Mouse (Mus musculus) liver, embryonic 14.5 days (tissue): ENCODE measurements at regions not wholly inside any gene's neighbourhood (a gene's known extent, or its start where the extent isn't known, plus 50 kb on each side); places are given as distances from the start of the nearest gene placed in this dataset.

Experiments
- ATAC-seq: fragments of 200-750 bp; cut with Nextera tagmentation; 2 replicates; pipeline ENCODE4 v1.8.0; 2017; ENCODE audit warnings: moderate number of reproducible peaks, mild to moderate bottlenecking, moderate library complexity; ENCODE audit not compliant: insufficient read depth
- DNase-seq, 3 experiments: peaks; one replicate each; pipeline ENCODE4 v3.0.0-alpha.2; 2012 to 2013; ENCODE audit warnings: low read depth in 3 of 3, low spot score in 3 of 3
- H3K27ac ChIP-seq: fragments of 300-500 bp; sonication (generic); 2 replicates; pipeline ENCODE4 v1.5.1; 2014; ENCODE audit warnings: moderate library complexity, mild to moderate bottlenecking, control low read depth, inconsistent platforms
- H3K27me3 ChIP-seq: fragments of 300-500 bp; sonication (generic); 2 replicates; pipeline ENCODE4 v1.6.1; 2014; ENCODE audit warnings: mild to moderate bottlenecking, low read length, moderate library complexity; ENCODE audit not compliant: control insufficient read depth, insufficient read depth
- H3K36me3 ChIP-seq: fragments of 300-500 bp; sonication (generic); replicated peaks from 2 replicates; pipeline ENCODE4 v1.6.1; 2014; ENCODE audit warnings: low read depth; ENCODE audit not compliant: control insufficient read depth, insufficient read depth
- H3K4me1 ChIP-seq, 2 experiments: fragments of 200-500 bp in 1 of 2; fragments of 300-500 bp in 1 of 2; sonication (generic) in 1 of 2; replicated peaks; 2 replicates each; pipeline ENCODE4 v1.6.1; 2012 to 2014; ENCODE audit warnings: antibody characterized with exemption in 1 of 2, inconsistent platforms in 1 of 2, low read length in 1 of 2; ENCODE audit not compliant: control insufficient read depth in 2 of 2, insufficient read depth in 2 of 2
- H3K4me2 ChIP-seq: fragments of 300-500 bp; sonication (generic); 2 replicates; pipeline ENCODE4 v1.6.1; 2014; ENCODE audit warnings: low read depth, mild to moderate bottlenecking, control low read depth, moderate library complexity
- H3K4me3 ChIP-seq, 2 experiments: fragments of 200-500 bp in 1 of 2; fragments of 300-500 bp in 1 of 2; sonication (generic) in 1 of 2; 2 replicates each; pipeline ENCODE4 v1.5.1; 2012 to 2014; ENCODE audit warnings: low read depth in 2 of 2, low read length in 2 of 2, mild to moderate bottlenecking in 2 of 2, control low read depth in 1 of 2, inconsistent platforms in 1 of 2, moderate library complexity in 1 of 2; ENCODE audit not compliant: insufficient read depth in 1 of 2
- H3K9ac ChIP-seq: fragments of 300-500 bp; sonication (generic); replicated peaks from 2 replicates; pipeline ENCODE4 v1.6.1; 2014; ENCODE audit warnings: mild to moderate bottlenecking, control low read depth, moderate library complexity
- H3K9me3 ChIP-seq: fragments of 300-500 bp; sonication (generic); 2 replicates; pipeline ENCODE4 v1.6.1; 2016; ENCODE audit warnings: low read length, mixed read lengths; ENCODE audit not compliant: control insufficient read depth
- CTCF ChIP-seq: IDR thresholded peaks from 2 replicates; pipeline ENCODE4 v1.5.1; 2016; ENCODE audit warnings: antibody characterized with exemption, low read depth, control low read depth
- EP300 ChIP-seq: IDR thresholded peaks from 2 replicates; pipeline ENCODE4 v1.6.1; 2016; ENCODE audit warnings: antibody characterized with exemption, low read depth
- WGBS: fragments of 180-500 bp; shearing (Covaris S2); extraction: QIAGEN DNeasy Blood & Tissue Kit; methylation state at CpG from one replicate; pipeline ENCODE4 v1.1.7; 2014; ENCODE audit not compliant: insufficient replicate concordance; 5-methylcytosine and 5-hydroxymethylcytosine counted together

DNA sequence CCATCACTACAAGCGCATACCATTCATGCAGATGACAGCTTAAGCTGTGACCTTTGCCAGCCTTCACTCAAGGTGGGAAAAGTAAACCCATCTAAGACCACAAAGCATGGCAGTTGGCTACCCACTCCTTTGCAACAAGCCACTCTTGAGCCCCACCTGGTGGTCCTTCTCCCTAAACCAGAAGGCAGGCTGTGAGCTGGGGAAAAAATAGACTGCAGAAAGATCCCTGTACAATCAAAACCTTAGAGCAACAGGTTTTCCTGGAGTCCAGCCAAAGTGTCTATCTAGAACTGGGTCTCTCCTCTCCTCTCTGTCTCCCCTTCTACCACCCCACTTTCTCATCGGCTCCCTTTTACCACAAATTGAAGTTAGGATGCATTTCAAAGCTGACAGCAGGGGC lies 407.2 kb downstream of the Pdcd6ip start:
- DNase-seq (no peak), ATAC-seq (no peak)
- no peak for TF ChIP-seq EP300
- no peak for TF ChIP-seq CTCF
- Histone ChIP-seq H3K4me1 (no peaks in the 10 kb centered on the region), H3K4me2 (no peak overlapping the region), H3K9me3 (no peaks in the 10 kb centered on the region), H3K27ac (no peak overlapping the region), H3K27me3 (no peaks in the 10 kb centered on the region), H3K4me3 (no peak overlapping the region), H3K9ac (no peak overlapping the region), H3K36me3 (no peaks in the 10 kb centered on the region)
- 13% methylated on average over 2 of the region's 2 CpGs for WGBS

DNA sequence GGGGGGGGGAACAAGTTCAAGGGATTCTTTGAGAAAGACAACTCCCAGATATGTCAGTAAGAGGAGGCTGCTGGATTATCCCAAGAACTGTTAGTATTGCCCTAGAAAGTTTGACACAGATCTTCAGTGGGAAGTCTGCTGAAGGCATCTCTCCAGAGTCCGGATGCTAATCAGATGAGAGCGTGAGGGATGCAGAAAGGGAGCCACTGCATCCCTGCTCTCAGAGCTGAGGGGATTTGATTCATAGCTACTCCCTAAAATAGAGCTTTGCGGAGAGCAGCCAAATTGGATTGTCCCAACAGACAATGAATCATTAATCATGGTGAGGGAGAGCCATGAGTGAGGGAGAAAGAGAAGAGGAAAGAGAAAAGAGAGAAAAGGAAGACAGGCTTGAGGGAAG lies 408.2 kb downstream of the Pdcd6ip start:
- TF ChIP-seq EP300 (no peak), CTCF (no peak)
- Histone ChIP-seq H3K9me3 (no peaks in the 10 kb centered on the region), H3K4me1 (no peaks in the 10 kb centered on the region), H3K27ac (no peak overlapping the region), H3K4me3 (no peak overlapping the region), H3K9ac (no peak overlapping the region), H3K4me2 (no peak overlapping the region), H3K36me3 (no peaks in the 10 kb centered on the region), H3K27me3 (no peaks in the 10 kb centered on the region)
- ATAC-seq, result no peak
- DNase-seq, result no peak
- 25% methylated on average over 3 of the region's 3 CpGs for WGBS

DNA sequence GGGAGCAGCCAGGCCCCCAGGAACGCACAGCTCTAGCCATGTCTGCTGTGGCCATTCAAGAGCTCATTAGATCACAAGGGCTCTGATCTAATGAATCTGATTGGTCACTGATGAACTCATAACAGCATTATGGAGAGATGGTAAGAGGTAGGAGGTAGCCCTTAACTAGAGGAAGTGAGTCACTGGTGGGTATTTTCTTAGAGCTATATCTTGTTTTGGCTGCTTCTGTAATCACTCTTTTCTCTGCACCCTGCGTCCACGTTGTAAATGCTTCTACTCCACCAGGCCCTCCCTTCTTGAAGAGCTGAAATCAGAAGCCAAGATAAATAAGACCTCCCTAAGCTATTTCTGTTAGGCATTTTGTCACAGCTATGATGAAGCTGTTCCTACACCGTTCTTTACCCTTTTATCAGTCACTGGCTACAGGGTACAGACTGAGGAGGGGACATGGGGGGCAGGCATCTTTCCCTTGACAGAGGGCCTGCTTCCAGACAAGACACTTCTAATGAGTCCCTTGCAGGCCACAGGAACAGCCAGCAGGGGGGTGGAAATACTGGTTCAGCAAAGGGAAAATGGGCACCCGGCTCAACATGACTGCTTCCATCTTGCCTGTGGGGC lies 412.1 kb downstream of the Pdcd6ip start:
- H3K4me1 ChIP-seq, result no peaks in the 10 kb centered on the region
- no peak overlapping the region for H3K4me3 ChIP-seq
- H3K9ac ChIP-seq, result no peak overlapping the region
- WGBS, result 50% methylated on average over 5 of the region's 5 CpGs
- no peak overlapping the region for H3K27ac ChIP-seq
- H3K9me3 ChIP-seq, result no peaks in the 10 kb centered on the region
- H3K4me2 ChIP-seq, result no peak overlapping the region
- TF ChIP-seq CTCF, result no peak
- no peak for TF ChIP-seq EP300
- no peaks in the 10 kb centered on the region for H3K36me3 ChIP-seq
- no peak for ATAC-seq
- no peak for DNase-seq
- no peaks in the 10 kb centered on the region for H3K27me3 ChIP-seq

DNA sequence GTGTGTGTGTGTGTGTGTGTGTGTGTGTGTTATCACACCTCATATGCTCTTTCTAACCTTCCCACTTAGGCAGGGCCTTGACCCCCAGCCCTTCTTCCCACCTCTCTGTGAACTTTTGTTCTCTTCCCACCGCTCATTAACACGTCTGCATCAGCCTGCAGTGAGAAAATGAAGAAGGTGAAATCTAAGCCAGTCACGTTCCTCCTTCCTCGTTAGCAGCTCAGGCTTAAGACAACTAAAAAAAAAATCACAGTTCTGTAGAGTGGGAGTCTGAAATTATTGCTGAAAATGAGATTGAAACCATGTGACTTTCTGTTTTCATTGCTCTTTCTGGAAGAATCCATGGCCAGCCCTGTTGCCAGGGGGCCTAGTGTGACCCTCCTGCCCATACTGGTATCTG lies 420.7 kb downstream of the Pdcd6ip start:
- H3K4me1 ChIP-seq, result no peaks in the 10 kb centered on the region
- no peaks in the 10 kb centered on the region for H3K27me3 ChIP-seq
- TF ChIP-seq CTCF (no peak), EP300 (no peak)
- no peak for ATAC-seq
- H3K4me2 ChIP-seq, result no peak overlapping the region
- H3K36me3 ChIP-seq, result no peaks in the 10 kb centered on the region
- WGBS, result 38% methylated on average over 4 of the region's 4 CpGs
- no peaks in the 10 kb centered on the region for H3K9me3 ChIP-seq
- no peak overlapping the region for H3K4me3 ChIP-seq
- no peak overlapping the region for H3K27ac ChIP-seq
- no peak for DNase-seq
- no peak overlapping the region for H3K9ac ChIP-seq

- DNase-seq, result no peak
- TF ChIP-seq CTCF, result no peak
- no peak for TF ChIP-seq EP300
- 28% methylated on average over 1 of the region's 1 CpGs for WGBS
- ATAC-seq, result no peak
- Histone ChIP-seq H3K9ac (no peak overlapping the region), H3K4me3 (no peak overlapping the region), H3K36me3 (no peaks in the 10 kb centered on the region), H3K27ac (no peak overlapping the region), H3K9me3 (no peaks in the 10 kb centered on the region), H3K4me2 (no peak overlapping the region), H3K27me3 (no peaks in the 10 kb centered on the region), H3K4me1 (no peaks in the 10 kb centered on the region)
Observed at GRCm38 (mm10) chr9:113283244-113283643, 424.8 kb downstream of the Pdcd6ip start.
